Mouse (Mus musculus) liver, adult 2 months (tissue): ENCODE measurements at regions not wholly inside any gene's neighbourhood (a gene's known extent, or its start where the extent isn't known, plus 50 kb on each side); places are given as distances from the start of the nearest gene placed in this dataset.

Experiments
- CTCF ChIP-seq: fragments of 200-500 bp; IDR thresholded peaks from 2 replicates; pipeline ENCODE4 v1.5.1; 2011; ENCODE audit warnings: low read depth, low read length, control low read depth
- POLR2A ChIP-seq: fragments of 200-500 bp; IDR thresholded peaks from 2 replicates; pipeline ENCODE4 v1.6.1; 2011; ENCODE audit warnings: low read length, control low read depth; ENCODE audit not compliant: insufficient read depth; ENCODE audit errors: extremely low read depth

DNA sequence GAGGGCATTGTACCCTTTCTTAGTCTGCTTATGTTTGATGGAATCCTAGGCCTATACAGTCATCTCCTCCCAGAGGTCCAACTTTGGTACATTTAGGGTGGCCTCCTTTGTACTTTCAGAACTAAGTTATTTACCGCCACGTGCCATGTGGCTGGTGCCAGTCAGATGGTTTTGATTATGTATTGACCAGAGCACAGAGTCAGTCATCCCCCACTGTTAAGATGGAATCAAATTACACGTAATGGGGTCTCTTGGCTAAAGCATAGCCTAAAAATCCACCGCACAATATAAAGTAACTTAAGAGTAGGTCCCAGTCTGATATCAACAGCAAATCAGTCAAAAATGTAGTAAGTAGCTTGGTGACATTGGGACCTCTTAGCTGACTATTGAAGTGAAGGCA, 178.3 kb downstream of the Sdhaf3 start:
- no peak for TF ChIP-seq CTCF
- no peak for TF ChIP-seq POLR2A
